Mouse (Mus musculus): ENCODE results near the gene Tbc1d5.

DNA sequence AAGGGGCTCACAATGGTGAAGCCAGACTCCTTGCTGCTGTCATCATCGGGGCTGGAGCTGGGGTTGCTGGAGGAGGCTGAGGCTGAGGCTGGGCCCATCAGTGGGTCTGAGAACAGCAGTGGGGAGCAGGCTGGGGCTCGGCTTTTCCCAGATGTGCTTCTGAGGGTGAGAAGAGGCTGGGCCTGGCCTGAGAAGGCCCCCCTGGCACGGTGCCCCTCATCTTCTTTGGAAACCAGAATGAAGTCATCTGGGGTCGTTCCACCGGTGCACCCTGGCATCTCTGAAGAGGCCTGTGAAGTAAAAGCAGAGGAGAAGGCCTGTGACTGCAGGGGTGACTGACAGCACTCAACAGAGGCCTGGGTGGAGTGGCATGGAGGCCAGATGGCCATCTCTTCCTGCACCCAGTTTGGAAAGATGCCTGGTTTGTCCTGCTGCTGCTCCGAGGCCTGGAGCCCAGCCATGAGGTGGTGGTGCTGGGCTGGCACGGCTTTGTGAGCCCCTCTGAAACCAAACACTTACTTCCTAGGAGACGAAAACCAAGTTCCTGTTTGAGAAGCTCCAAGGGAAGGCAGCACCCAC lies 443.1 kb downstream of the Tbc1d5 start:
- TF ChIP-seq NANOG (IDR thresholded peaks at IDR 0.05; ENCODE audit: borderline replicate concordance, low read length) (no peak), CTCF (conservative IDR thresholded peaks at IDR 0.05; ENCODE audit: low read length) (no peak), POU5F1 (IDR thresholded peaks at IDR 0.05; ENCODE audit: borderline replicate concordance, low read length) (no peak)

All from E14TG2a.4 (cell line).